Mouse (Mus musculus): ENCODE results near the gene Samd8.

GRCm38 (mm10) chr14:21825786-21826491 lies 75.6 kb downstream of the Samd8 start:
- TF ChIP-seq POLR2A (IDR thresholded peaks at IDR 0.05; ENCODE audit: low read depth, low read length) (no peak), NRF1 (IDR thresholded peaks at IDR 0.05; ENCODE audit: low read depth, low read length) (no peak), CTCF (conservative IDR thresholded peaks at IDR 0.05 in 1 of 2, IDR thresholded peaks at IDR 0.05 in 1 of 2; ENCODE audit: low read depth in 2 of 2, low read length in 2 of 2) (no peak)
